Mouse (Mus musculus) MEL (cell line): ENCODE data around the gene Spsb2.

Experiments
- CTCF ChIP-seq, 3 experiments: IDR thresholded peaks in 2 of 3; conservative IDR thresholded peaks in 1 of 3; 2 replicates each; pipeline ENCODE4 v1.5.1; 2011 to 2012; ENCODE audit warnings: low read length in 3 of 3, low read depth in 2 of 3, mild to moderate bottlenecking in 2 of 3, improper control_type of control experiment in 1 of 3, inconsistent platforms in 1 of 3, mixed read lengths in 1 of 3, moderate library complexity in 1 of 3; ENCODE audit not compliant: control insufficient read depth in 1 of 3, insufficient read depth in 1 of 3, poor library complexity in 1 of 3, severe bottlenecking in 1 of 3
- ELF1 ChIP-seq: IDR thresholded peaks from 2 replicates; pipeline ENCODE4 v1.6.1; 2014; ENCODE audit warnings: low read depth, mild to moderate bottlenecking, inconsistent platforms, low read length, improper control_type of control experiment, moderate library complexity
- EP300 ChIP-seq, 2 experiments: IDR thresholded peaks; 2 replicates each; pipeline ENCODE4 v1.6.1; 2011; ENCODE audit warnings: improper control_type of control experiment in 2 of 2, low read length in 2 of 2, low read depth in 1 of 2, mild to moderate bottlenecking in 1 of 2
- HCFC1 ChIP-seq: IDR thresholded peaks from 2 replicates; pipeline ENCODE4 v1.6.1; 2012; ENCODE audit warnings: low read depth, mild to moderate bottlenecking, inconsistent platforms, low read length, improper control_type of control experiment, moderate library complexity
- MAZ ChIP-seq: IDR thresholded peaks from 2 replicates; pipeline ENCODE4 v1.6.1; 2012; ENCODE audit warnings: low read depth, mild to moderate bottlenecking, inconsistent platforms, low read length, improper control_type of control experiment
- MEF2A ChIP-seq: IDR thresholded peaks from 2 replicates; pipeline ENCODE4 v1.6.1; 2014; ENCODE audit warnings: low read depth, mild to moderate bottlenecking, inconsistent platforms, low read length, improper control_type of control experiment; ENCODE audit not compliant: poor library complexity, insufficient replicate concordance, severe bottlenecking; ENCODE audit errors: extremely low read depth
- POLR2A ChIP-seq, 2 experiments: IDR thresholded peaks; 2 replicates each; pipeline ENCODE4 v1.6.1; 2011 to 2012; ENCODE audit warnings: low read length in 2 of 2, mild to moderate bottlenecking in 2 of 2, control low read depth in 1 of 2, improper control_type of control experiment in 1 of 2, low read depth in 1 of 2, moderate library complexity in 1 of 2; ENCODE audit not compliant: control insufficient read depth in 1 of 2, insufficient read depth in 1 of 2, poor library complexity in 1 of 2
- TAL1 ChIP-seq: IDR thresholded peaks from 2 replicates; pipeline ENCODE4 v1.6.1; 2012; ENCODE audit warnings: mild to moderate bottlenecking, inconsistent platforms, low read length, moderate library complexity, mixed read lengths
- TCF12 ChIP-seq: IDR thresholded peaks from 2 replicates; pipeline ENCODE4 v1.6.1; 2014; ENCODE audit warnings: low read depth, mild to moderate bottlenecking, inconsistent platforms, low read length, improper control_type of control experiment, moderate library complexity
- ZC3H11A ChIP-seq: IDR thresholded peaks from 2 replicates; pipeline ENCODE4 v1.6.1; 2012; ENCODE audit warnings: low read depth, mild to moderate bottlenecking, inconsistent platforms, low read length, improper control_type of control experiment
- ZKSCAN1 ChIP-seq: IDR thresholded peaks from 2 replicates; pipeline ENCODE4 v1.6.1; 2012; ENCODE audit warnings: low read depth, mild to moderate bottlenecking, inconsistent platforms, low read length, improper control_type of control experiment, moderate library complexity
- ZNF384 ChIP-seq: IDR thresholded peaks from 2 replicates; pipeline ENCODE4 v1.6.1; 2012; ENCODE audit warnings: low read depth, mild to moderate bottlenecking, inconsistent platforms, low read length, improper control_type of control experiment

DNA sequence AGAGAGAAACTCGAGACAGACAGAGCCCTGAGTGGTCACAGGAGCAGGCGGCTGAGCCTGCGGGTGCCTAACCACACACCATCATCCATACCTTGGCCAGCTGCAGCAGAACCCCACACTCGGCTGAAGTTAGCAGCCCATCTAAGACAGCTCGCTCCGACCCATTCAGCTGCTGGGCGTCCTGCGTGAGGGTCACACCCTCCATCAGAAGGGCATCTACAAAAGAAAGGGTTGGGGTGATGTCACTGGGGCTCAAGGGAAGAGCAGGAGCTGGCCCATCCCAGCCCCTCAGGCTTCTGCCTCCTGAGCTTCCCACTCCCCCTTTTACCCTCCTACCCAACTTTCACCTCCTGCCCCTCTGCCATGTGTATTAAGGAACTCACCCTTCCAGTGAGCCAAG, 42.1 kb downstream of the Spsb2 start:
- TF ChIP-seq MEF2A (no peak), CTCF (IDR thresholded peaks at IDR 0.05 in 2 of 3, conservative IDR thresholded peaks at IDR 0.05 in 1 of 3; ENCODE audit: control insufficient read depth in 1 of 3, insufficient read depth in 1 of 3, low read depth in 2 of 3, low read length in 3 of 3, poor library complexity in 1 of 3, severe bottlenecking in 1 of 3) (no peak), ZKSCAN1 (no peak), MAZ (no peak), TAL1 (no peak), POLR2A (IDR thresholded peaks at IDR 0.05; ENCODE audit: control insufficient read depth in 1 of 2, insufficient read depth in 1 of 2, low read depth in 1 of 2, low read length in 2 of 2, poor library complexity in 1 of 2) (no peak), ZNF384 (no peak), EP300 (IDR thresholded peaks at IDR 0.05; ENCODE audit: low read depth in 1 of 2, low read length in 2 of 2) (no peak), HCFC1 (no peak), ZC3H11A (no peak), ELF1 (no peak), TCF12 (no peak)
